Mouse (Mus musculus) bone marrow macrophage, adult 2 months (primary cell): ENCODE data around the gene Parp9. TPM values are rescaled to one million over a fixed set of nuclear protein-coding genes. Genes with fewer than 3 reads are reported as not detected.

Source experiments
- H3K27ac ChIP-seq: 2 replicates; pipeline ENCODE4 v1.5.1; 2012; ENCODE audit warnings: low read depth, low read length; ENCODE audit not compliant: insufficient read depth
- H3K4me1 ChIP-seq: 2 replicates; pipeline ENCODE4 v1.6.1; 2012; ENCODE audit warnings: low read length; ENCODE audit not compliant: control insufficient read depth, insufficient read depth
- H3K4me3 ChIP-seq: 2 replicates; pipeline ENCODE4 v1.5.1; 2012; ENCODE audit warnings: mild to moderate bottlenecking, low read length, moderate library complexity; ENCODE audit not compliant: insufficient read depth
- CTCF ChIP-seq: IDR thresholded peaks from 2 replicates; pipeline ENCODE4 v1.5.1; 2012; ENCODE audit warnings: low read depth, mild to moderate bottlenecking, low read length, moderate library complexity
- POLR2A ChIP-seq: IDR thresholded peaks from 2 replicates; pipeline ENCODE4 v1.6.1; 2012; ENCODE audit warnings: mild to moderate bottlenecking, low read depth, low read length, borderline replicate concordance
- polyA plus RNA-seq: library from polyadenylated mRNA; stranded (reverse); fragments of >200 nt; gene quantifications from 2 replicates; pipeline ENCODE4 v1.2.4, GENCODE M21; 2012; ENCODE audit not compliant: missing spikeins, insufficient read depth, insufficient read length

Parp9 gene
- polyA plus RNA-seq, 1 experiment: 78.7 TPM

DNA sequence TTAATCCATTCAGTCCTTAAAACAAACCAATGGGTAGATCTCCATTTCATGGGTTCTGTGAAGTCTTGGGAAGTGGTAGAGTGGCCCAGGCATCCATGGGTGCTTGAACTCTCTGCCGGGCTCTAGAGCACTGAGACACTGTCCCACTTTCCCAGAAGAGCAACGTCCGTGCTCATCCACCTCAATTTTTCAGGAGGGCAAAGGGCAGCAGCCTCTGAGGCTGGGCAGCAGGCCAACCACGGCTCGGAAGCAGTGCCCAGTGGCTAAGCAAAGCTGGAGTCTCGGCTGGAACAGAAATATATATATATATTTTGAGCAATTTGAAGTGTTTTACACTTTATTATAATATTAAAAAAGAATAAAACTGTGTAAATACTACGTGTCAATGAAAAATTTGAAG lies 31.4 kb upstream of the Parp9 start:
- Histone ChIP-seq H3K4me3 (no peak overlapping the region), H3K4me1 (peaks cover 39% of the 10 kb centered on the region), H3K27ac (no peak overlapping the region)
- TF ChIP-seq POLR2A (no peak), CTCF (no peak)

DNA sequence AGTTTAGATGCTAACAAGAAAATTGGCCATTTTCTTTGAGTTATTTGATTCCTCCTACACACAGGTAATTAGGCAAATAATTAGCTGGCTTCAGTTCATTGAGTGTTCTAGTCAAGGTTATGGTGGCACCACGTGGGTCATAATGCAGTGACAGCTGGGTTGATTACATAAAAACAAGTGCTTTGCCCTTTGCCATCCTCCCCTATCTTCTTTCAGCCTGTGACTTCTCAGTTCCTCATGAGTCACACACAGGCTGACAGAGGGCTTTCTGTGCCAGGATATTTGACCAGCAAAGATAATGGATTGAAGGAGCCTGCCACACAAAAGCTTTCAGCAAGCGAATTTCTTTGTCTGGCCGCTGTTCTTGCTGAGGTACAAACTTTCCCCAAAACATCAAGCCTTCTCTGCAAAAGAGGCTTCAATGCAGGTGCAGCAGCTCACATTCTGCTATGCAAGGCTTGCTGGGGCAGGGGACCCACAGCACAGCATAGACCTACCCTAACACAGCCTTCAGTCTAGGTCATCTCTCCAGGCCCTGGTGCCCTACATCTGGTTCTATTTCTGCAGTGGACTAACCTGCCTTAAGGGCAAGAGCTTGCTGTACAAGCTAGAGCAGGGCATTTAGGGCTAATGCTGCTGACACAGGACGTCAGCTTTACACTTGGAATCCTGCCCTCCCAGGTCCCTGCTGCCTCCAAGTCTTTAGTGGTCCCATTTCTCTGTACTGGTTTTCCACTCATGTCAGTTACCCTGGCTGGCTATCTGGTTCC lies 30.7 kb upstream of the Parp9 start:
- no peak for TF ChIP-seq POLR2A
- no peak for TF ChIP-seq CTCF
- Histone ChIP-seq H3K4me3 (no peak overlapping the region), H3K4me1 (peaks cover 32% of the 10 kb centered on the region), H3K27ac (peak overlapping the region; percentile 30)

DNA sequence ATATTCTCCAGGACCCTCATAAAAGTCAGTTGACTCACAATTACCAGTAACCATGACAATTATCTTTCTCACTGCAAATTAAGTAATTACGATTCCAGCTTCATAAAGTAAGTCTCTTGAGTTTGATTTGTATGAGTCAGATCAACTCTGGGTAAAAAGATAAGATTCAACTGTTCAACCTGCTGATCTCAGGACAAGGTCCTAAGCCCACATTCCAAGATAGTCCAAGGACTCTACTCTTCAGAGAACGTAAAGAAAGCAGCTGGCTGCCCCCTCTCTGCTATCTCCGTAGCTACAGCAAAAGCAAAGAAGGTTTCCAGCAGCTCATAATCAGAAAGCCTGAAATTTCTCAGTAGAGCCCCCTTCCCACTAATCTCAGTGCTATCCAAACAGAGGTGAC lies 26.8 kb upstream of the Parp9 start:
- TF ChIP-seq CTCF: no peak
- TF ChIP-seq POLR2A: no peak
- H3K4me1 ChIP-seq: peaks cover 11% of the 10 kb centered on the region
- no peak overlapping the region for H3K4me3 ChIP-seq
- H3K27ac ChIP-seq: no peak overlapping the region

DNA sequence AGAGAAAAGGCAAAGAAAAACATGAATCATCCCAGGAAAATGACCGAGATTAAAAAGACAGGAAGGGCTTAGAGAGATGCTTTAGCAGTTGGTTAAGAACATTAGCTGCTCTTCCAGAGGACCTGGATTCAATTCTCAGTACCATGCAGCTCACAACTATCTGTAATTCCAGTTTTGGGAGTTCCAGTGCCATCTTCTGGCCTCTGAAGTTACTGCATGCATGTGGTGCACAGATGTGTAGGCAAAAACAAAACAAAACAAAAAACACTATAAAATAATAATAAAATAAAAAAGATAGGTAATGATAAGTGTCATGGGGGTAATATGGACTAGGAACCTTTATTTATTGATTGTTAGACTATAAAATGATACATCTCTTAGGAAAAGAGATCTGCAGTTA lies 24.7 kb upstream of the Parp9 start:
- TF ChIP-seq POLR2A: no peak
- no peak overlapping the region for H3K27ac ChIP-seq
- H3K4me3 ChIP-seq: no peak overlapping the region
- peaks cover 4% of the 10 kb centered on the region for H3K4me1 ChIP-seq

DNA sequence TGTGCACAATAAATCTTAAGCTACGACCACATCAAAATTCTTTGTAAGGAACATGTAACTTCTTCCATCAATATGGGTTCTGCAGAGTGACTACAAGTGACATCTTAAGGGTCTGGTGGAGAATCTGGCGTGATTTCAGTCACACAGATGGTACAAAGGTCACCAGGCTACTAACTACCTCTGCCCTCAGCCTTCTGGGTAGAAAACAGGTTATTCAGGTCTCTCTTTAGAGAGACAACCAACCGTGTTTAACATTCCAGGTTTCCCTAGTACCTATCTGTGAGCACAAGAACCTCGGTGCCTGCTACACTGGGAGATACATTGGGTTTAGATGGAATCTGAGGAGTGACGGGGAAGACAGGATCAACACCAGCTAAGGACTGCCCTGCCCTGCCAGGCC lies 24.0 kb upstream of the Parp9 start:
- no peak overlapping the region for H3K4me3 ChIP-seq
- TF ChIP-seq CTCF (no peak), POLR2A (no peak)
- no peak overlapping the region for H3K27ac ChIP-seq
- H3K4me1 ChIP-seq: peaks cover 11% of the 10 kb centered on the region

DNA sequence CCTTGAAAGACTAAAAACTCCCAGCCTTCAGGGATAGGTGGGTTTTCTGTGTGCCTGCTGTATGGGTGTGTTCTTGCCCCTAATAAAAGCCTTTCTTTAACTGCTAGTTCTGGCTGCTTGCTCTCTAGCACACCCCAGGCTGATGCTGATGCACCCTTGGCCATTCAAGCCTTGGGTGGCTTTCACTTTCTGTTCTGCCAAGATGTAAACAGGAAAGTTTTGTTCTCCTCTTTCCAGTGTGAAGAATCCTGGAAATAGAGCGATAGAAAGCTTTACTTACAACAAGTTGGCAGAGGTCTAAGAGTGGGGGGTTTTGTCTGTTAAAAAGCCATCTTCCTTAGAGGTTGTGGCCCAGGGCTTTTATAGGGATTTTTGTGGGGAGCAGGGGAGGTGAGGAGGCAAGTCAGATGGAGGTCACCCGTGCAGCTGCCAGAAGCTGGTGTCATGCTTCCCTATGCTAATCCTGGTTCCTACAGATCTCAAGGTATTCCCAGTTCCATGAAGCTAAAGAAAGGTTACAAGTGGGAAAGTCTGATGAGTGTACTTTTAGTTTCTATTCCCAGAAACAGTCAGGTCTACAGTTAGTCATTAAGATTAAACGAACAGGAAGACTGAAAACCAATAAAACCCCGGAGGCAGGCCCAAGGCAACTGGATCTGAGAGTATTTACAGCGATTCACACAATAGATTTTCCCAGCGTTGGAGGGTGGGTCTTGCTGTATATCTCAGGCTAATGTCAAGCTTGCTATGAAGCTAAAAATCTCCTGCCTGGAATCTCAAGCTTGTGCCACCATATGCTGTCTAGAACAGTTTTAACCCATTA lies 19.3 kb upstream of the Parp9 start:
- Histone ChIP-seq H3K4me3 (peak overlapping the region; percentile 32; the same call in 1 of the 2 replicates), H3K4me1 (peaks cover 19% of the 10 kb centered on the region), H3K27ac (peak overlapping the region; percentile 15; the same call in 1 of the 2 replicates)
- TF ChIP-seq CTCF (no peak), POLR2A (no peak)

DNA sequence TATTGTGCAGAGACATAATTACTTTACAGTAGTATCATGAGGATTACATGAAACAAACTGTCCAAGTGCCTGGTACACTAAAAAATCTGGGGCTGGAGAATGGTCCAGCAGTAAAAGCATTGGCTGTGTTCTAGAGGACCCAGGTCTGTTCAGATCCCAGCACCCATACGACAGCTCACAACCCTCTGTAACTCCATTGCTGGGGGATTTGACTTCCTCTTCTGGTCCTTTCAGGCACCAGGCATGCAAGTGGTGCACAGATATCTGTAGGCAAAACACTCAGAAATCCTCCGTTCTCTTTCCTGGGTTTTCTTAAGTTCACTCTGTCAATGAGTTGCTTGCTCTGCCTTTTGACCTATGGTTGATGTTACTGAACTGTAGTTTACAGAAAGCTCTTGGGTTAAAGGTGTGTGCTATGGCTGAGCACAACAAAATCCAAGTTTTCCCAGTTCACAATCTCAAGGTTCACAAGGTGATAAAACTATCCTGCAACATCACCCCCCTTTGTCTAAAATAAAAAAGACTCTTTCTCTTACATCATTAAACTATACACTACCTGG lies 16.5 kb upstream of the Parp9 start:
- no peak overlapping the region for H3K4me3 ChIP-seq
- TF ChIP-seq POLR2A: no peak
- no peak for TF ChIP-seq CTCF
- H3K4me1 ChIP-seq: peaks cover 16% of the 10 kb centered on the region
- no peak overlapping the region for H3K27ac ChIP-seq

DNA sequence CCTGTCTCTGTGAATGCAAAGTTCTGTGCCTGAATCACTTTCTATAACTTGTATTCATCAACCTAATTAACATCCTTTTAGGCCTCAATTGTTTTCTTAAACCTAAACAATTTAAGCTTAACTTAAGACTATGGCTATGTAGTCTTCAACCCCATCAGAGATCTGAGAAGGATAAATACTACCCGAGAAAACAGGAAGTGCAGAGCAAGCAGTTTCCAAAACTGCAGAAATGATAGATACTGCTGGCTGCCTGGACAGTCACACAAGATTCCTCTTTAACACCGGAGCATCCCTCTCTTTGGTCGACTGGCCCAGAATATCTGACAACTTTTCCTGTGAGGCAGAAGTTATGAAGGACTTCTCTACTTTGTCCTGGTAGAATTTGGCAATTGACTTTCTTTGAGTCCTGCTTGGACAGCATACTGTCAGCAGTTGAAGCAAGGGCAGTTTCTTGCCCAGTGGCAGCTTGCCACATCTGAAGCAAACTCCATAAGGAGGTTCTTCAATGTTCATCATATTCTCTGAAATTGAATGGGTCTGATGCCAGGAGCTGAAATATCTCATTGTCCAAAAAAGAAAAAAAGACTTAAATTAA lies 15.9 kb upstream of the Parp9 start:
- H3K4me1 ChIP-seq: peaks cover 16% of the 10 kb centered on the region
- TF ChIP-seq POLR2A: no peak
- TF ChIP-seq CTCF: no peak
- no peak overlapping the region for H3K27ac ChIP-seq
- no peak overlapping the region for H3K4me3 ChIP-seq

DNA sequence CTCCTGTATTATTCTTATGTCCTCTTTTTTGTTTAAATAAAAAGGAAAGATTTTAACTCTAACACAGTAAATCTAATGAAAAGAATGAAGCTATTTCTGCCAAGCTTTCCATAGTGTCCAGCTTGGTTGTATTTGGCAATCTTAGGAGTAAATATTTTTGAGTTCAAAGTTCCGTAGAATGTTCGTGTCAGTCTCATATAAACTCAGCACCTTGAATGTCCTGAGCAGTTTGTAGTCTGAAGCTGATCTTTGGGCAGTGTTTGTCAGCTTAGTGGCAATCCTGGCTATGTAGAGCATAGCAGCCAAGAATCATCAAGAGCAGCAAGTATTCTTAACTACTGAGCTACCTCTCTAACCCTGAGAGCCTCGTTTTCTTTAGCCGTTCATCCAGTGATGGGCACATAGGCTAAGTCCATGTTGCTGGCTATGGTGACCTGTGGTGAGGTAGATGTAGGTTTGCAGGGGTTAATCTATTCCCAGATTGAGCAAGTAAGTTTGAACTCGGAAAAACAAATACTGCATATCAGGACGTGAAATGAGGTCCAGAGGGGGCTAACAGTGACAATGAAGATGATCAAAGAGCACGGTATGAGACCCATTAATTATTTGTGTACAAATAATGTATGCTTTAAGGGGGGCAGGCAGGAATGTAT lies 14.6 kb upstream of the Parp9 start:
- no peak overlapping the region for H3K27ac ChIP-seq

More for the DNA sequence above, 14.6 kb upstream of the Parp9 start:
- H3K4me3 ChIP-seq: no peak overlapping the region
- peaks cover 14% of the 10 kb centered on the region for H3K4me1 ChIP-seq
- TF ChIP-seq POLR2A (no peak), CTCF (no peak)
